Mouse (Mus musculus): ENCODE data around the gene Mrpl27. TPM values are rescaled to one million over a fixed set of nuclear protein-coding genes. Genes with fewer than 3 reads are reported as not detected.
"Not testable (repeated sequence)": the region's sequence is repeated elsewhere in the genome, so short reads cannot be mapped to it uniquely, and the experiment has no call there.

Mrpl27 gene
- polyA plus RNA-seq, 1 experiment: 121 TPM

- TF ChIP-seq POLR2A (IDR thresholded peaks at IDR 0.05; ENCODE audit: low read depth, low read length) (no peak), CTCF (conservative IDR thresholded peaks at IDR 0.05; ENCODE audit: insufficient read depth, insufficient read length, low read depth, low read length) (no peak)
- Histone ChIP-seq H3K4me3 (ENCODE audit: insufficient read depth, low read depth, low read length) (no peak overlapping the region), H3K27ac (ENCODE audit: insufficient read depth, low read depth, low read length) (peak overlapping the region; percentile 28), H3K36me3 (ENCODE audit: control insufficient read depth, insufficient read depth, low read length) (peaks cover 2% of the 10 kb centered on the region), H3K4me1 (ENCODE audit: control insufficient read depth, insufficient read depth, low read length) (peaks cover 11% of the 10 kb centered on the region; the same call in 1 of the 2 replicates), H3K27me3 (replicated peaks; ENCODE audit: control insufficient read depth, insufficient read depth, low read length) (no peaks in the 10 kb centered on the region)
- 72% methylated on average over 5 of the region's 5 CpGs for WGBS
- DNase-seq: peak; percentile 88
These were observed 19.1 kb upstream of the Mrpl27 start for GRCm38 (mm10) chr11:94634431-94634830.

- H3K27me3 ChIP-seq (replicated peaks; ENCODE audit: control insufficient read depth, insufficient read depth, low read length): no peaks in the 10 kb centered on the region
- WGBS: 84% methylated on average over 8 of the region's 8 CpGs
- H3K4me3 ChIP-seq (ENCODE audit: insufficient read depth, low read depth, low read length): no peak overlapping the region
- no peaks in the 10 kb centered on the region for H3K4me1 ChIP-seq (ENCODE audit: control insufficient read depth, insufficient read depth, low read length)
- H3K27ac ChIP-seq (ENCODE audit: insufficient read depth, low read depth, low read length): no peak overlapping the region
- peaks cover 2% of the 10 kb centered on the region for H3K36me3 ChIP-seq (ENCODE audit: control insufficient read depth, insufficient read depth, low read length)
- no peak for DNase-seq
- TF ChIP-seq CTCF (conservative IDR thresholded peaks at IDR 0.05; ENCODE audit: insufficient read depth, insufficient read length, low read depth, low read length): no peak
- no peak for TF ChIP-seq POLR2A (IDR thresholded peaks at IDR 0.05; ENCODE audit: low read depth, low read length)
These were observed 8.9 kb upstream of the Mrpl27 start for GRCm38 (mm10) chr11:94644461-94645219.

GRCm38 (mm10) chr11:94646457-94646856, 7.1 kb upstream of the Mrpl27 start:
- Histone ChIP-seq H3K4me1 (ENCODE audit: control insufficient read depth, insufficient read depth, low read length) (no peaks in the 10 kb centered on the region), H3K36me3 (ENCODE audit: control insufficient read depth, insufficient read depth, low read length) (peaks cover 2% of the 10 kb centered on the region), H3K27ac (ENCODE audit: insufficient read depth, low read depth, low read length) (no peak overlapping the region), H3K27me3 (replicated peaks; ENCODE audit: control insufficient read depth, insufficient read depth, low read length) (no peaks in the 10 kb centered on the region), H3K4me3 (ENCODE audit: insufficient read depth, low read depth, low read length) (no peak overlapping the region)
- 95% methylated on average over 4 of the region's 4 CpGs for WGBS
- no peak for TF ChIP-seq POLR2A (IDR thresholded peaks at IDR 0.05; ENCODE audit: low read depth, low read length)
- TF ChIP-seq CTCF (conservative IDR thresholded peaks at IDR 0.05; ENCODE audit: insufficient read depth, insufficient read length, low read depth, low read length): no peak
- no peak for DNase-seq

- H3K36me3 ChIP-seq (ENCODE audit: control insufficient read depth, insufficient read depth, low read length); H3K27ac ChIP-seq (ENCODE audit: insufficient read depth, low read depth, low read length); H3K27me3 ChIP-seq (replicated peaks; ENCODE audit: control insufficient read depth, insufficient read depth, low read length); DNase-seq; H3K4me3 ChIP-seq (ENCODE audit: insufficient read depth, low read depth, low read length); H3K4me1 ChIP-seq (ENCODE audit: control insufficient read depth, insufficient read depth, low read length): not testable (repeated sequence)
- WGBS: 98% methylated on average over 7 of the region's 7 CpGs
These were observed 2.3 kb upstream of the Mrpl27 start for GRCm38 (mm10) chr11:94651241-94651640.

GRCm38 (mm10) chr11:94652973-94653372, 594 bp upstream of the Mrpl27 start:
- TF ChIP-seq POLR2A (IDR thresholded peaks at IDR 0.05; ENCODE audit: low read depth, low read length): no peak
- TF ChIP-seq CTCF (conservative IDR thresholded peaks at IDR 0.05; ENCODE audit: insufficient read depth, insufficient read length, low read depth, low read length): no peak
- Histone ChIP-seq H3K36me3 (ENCODE audit: control insufficient read depth, insufficient read depth, low read length) (no peaks in the 10 kb centered on the region), H3K4me3 (ENCODE audit: insufficient read depth, low read depth, low read length) (no peak overlapping the region), H3K27ac (ENCODE audit: insufficient read depth, low read depth, low read length) (no peak overlapping the region), H3K27me3 (replicated peaks; ENCODE audit: control insufficient read depth, insufficient read depth, low read length) (no peaks in the 10 kb centered on the region), H3K4me1 (ENCODE audit: control insufficient read depth, insufficient read depth, low read length) (no peaks in the 10 kb centered on the region)
- WGBS: 47% methylated on average over 8 of the region's 8 CpGs
- no peak for DNase-seq

- no peak overlapping the region for H3K27ac ChIP-seq (ENCODE audit: insufficient read depth, low read depth, low read length)
- no peak overlapping the region for H3K4me3 ChIP-seq (ENCODE audit: insufficient read depth, low read depth, low read length)
- H3K27me3 ChIP-seq (replicated peaks; ENCODE audit: control insufficient read depth, insufficient read depth, low read length): no peaks in the 10 kb centered on the region
- no peaks in the 10 kb centered on the region; the same call in none of the 2 replicates for H3K4me1 ChIP-seq (ENCODE audit: control insufficient read depth, insufficient read depth, low read length)
- WGBS: 75% methylated on average over 1 of the region's 1 CpGs
- no peaks in the 10 kb centered on the region for H3K36me3 ChIP-seq (ENCODE audit: control insufficient read depth, insufficient read depth, low read length)
- peak; percentile 31 for DNase-seq
- TF ChIP-seq POLR2A (IDR thresholded peaks at IDR 0.05; ENCODE audit: low read depth, low read length): no peak
- TF ChIP-seq CTCF (conservative IDR thresholded peaks at IDR 0.05; ENCODE audit: insufficient read depth, insufficient read length, low read depth, low read length): no peak
These were observed 7.8 kb downstream of the Mrpl27 start for GRCm38 (mm10) chr11:94661344-94661743.

- Histone ChIP-seq H3K4me3 (ENCODE audit: insufficient read depth, low read depth, low read length) (no peak overlapping the region), H3K36me3 (ENCODE audit: control insufficient read depth, insufficient read depth, low read length) (no peaks in the 10 kb centered on the region), H3K4me1 (ENCODE audit: control insufficient read depth, insufficient read depth, low read length) (no peaks in the 10 kb centered on the region; the same call in none of the 2 replicates), H3K27ac (ENCODE audit: insufficient read depth, low read depth, low read length) (no peak overlapping the region), H3K27me3 (replicated peaks; ENCODE audit: control insufficient read depth, insufficient read depth, low read length) (no peaks in the 10 kb centered on the region)
- peak; percentile 7; the same call in 1 of the 2 replicates for TF ChIP-seq CTCF (conservative IDR thresholded peaks at IDR 0.05; ENCODE audit: insufficient read depth, insufficient read length, low read depth, low read length)
- TF ChIP-seq POLR2A (IDR thresholded peaks at IDR 0.05; ENCODE audit: low read depth, low read length): no peak
- 59% methylated on average over 6 of the region's 6 CpGs for WGBS
- DNase-seq: peak; percentile 86
These were observed 11.7 kb downstream of the Mrpl27 start for GRCm38 (mm10) chr11:94665281-94665680.
